Mouse (Mus musculus) naive thymus-derived CD4-positive, alpha-beta T cell, adult 2 months (primary cell): Measurements from ENCODE around the gene Abl2.
"Not testable (repeated sequence)": the region's sequence is repeated elsewhere in the genome, so short reads cannot be mapped to it uniquely, and the experiment has no call there.

Experiments used
- DNase-seq: peaks from one replicate; pipeline ENCODE4 v3.0.0-alpha.2; 2011; ENCODE audit warnings: low read depth

Abl2 gene

DNA sequence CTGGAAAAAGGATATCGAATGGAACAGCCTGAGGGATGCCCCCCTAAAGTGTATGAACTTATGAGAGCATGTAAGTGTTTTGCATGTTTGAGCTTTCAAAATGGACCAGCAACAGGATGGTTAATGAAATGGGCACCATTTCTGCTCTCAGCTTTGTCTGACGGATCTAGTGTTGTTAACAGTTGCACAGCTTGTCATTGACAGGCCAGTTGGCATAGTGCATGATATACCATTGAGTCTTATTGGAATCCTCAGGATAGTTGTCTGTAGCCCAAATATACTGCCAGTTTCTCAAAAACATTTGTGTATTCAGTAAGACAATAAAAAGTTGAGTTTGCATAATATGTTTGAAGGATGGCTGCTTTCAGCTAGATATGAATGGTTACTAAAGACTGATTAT is 76.6 kb downstream of the Abl2 start:
- no peak for DNase-seq

GRCm38 (mm10) chr1:156639455-156639854 is 80.9 kb downstream of the Abl2 start:
- DNase-seq, result no peak

GRCm38 (mm10) chr1:156640577-156640976 is 82.0 kb downstream of the Abl2 start:
- DNase-seq, result no peak

DNA sequence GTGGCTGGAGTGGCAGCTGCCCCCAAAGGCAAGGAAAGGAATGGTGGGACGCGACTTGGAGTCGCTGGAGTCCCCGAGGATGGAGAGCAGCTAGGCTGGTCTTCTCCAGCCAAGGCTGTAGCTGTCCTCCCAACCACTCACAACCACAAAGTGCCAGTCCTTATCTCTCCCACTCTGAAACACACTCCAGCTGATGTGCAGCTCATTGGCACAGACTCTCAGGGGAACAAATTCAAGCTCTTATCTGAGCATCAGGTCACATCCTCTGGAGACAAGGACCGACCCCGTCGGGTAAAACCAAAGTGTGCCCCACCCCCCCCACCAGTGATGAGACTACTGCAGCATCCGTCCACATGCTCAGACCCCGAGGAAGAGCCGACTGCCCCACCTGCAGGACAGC is 83.2 kb downstream of the Abl2 start:
- DNase-seq, result no peak

DNA sequence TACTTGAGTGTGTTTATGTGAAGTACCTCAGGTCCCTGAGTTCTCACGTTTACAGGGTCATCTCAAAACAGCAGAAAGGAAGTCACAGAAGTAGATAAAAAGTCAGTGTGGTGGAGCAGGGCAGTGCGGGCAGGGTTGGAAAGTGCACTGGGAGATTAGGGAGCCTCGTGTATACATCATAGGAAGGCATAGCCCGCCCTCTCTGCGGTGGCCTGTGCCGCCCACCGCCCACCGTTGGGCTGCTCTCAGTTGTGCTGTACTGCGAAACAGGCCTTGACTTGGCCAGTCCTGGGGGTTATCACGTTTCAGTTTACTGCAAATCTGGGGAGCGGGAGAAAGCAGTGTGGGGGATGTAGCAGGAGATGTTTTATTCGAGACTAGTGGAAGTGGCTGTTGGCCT is 84.2 kb downstream of the Abl2 start:
- DNase-seq, result no peak

DNA sequence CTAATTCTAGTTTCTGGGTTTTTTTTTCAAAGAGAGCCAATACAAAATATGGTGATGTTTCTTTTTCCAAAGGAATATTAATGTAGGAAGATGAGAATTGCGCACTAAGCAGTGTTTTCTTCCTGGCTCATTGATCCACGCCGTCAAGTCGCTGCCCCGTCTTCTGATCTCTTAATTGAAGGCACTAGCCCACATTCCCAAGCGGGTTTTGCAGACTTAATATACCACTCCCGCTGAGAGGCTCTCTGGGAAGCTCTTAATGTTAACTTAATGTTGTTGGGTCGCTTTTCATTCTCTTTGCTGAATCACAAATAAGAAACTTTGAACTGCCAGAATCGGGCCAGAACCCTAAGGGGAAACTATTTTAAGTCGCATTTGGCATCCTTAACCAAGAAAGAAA is 85.5 kb downstream of the Abl2 start:
- no peak for DNase-seq

- no peak for DNase-seq
These were observed 86.4 kb downstream of the Abl2 start for GRCm38 (mm10) chr1:156644780-156645523.

- DNase-seq, result no peak
These were observed 87.4 kb downstream of the Abl2 start for GRCm38 (mm10) chr1:156645971-156646370.

GRCm38 (mm10) chr1:156648705-156649104 is 90.1 kb downstream of the Abl2 start:
- no peak for DNase-seq

DNA sequence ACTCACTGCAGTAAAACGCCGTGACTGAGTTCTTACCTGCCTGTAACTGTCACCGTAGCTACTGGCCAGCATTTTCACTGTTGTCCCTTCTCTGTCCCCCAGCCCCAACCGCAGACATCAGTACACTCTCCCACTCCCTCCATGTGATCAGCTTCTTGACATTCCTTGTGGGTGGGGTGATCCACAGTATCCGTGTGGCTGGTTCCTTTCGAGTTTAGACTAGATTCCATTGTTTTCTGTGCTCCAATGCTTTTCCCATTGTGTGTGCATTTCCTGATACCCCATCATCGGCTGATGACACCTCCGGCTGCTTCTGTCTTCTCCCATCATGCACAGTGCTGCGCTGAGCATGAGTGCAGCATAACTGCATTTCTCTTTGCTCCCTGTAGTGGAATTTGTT is 92.0 kb downstream of the Abl2 start:
- DNase-seq, result no peak

GRCm38 (mm10) chr1:156652189-156652822 is 93.7 kb downstream of the Abl2 start:
- DNase-seq, result no peak

DNA sequence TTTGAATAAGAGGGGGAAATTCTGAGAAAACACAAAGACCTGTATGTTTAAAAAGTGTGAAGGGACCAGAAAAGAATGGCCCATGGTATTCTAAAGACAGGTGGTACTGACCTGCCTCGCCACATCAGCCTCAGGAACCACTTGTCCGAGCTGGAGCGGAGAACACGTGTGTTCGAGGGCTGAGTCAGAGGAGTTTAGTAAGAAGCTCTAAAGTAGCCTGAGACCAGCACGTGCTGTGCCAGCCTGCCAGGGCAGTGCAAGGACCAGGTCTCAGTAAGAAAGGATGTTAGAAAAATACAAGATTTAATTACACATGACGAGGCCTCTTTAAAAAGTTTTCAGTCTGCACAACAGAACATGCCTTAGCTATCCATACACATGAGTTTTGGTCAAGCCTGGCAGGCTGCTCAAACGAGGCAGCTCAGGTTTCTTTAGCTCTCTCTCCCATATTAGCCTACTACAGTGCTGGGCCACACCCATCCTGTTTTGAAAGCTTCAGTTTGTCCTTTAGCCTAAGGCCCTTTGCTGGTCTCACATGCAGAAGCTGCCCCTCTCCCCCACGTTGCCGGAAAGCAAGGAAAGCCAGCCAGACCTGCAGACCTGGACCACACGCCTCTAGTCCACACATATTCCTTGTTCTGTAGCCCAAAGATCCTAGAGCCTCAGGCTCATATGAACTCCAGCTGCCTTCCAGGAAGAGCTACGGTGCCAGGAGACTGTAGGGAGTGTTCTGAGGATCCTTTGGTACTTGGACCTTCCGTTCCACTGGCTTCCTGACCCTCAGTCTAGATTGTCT is 96.3 kb downstream of the Abl2 start:
- no peak for DNase-seq

DNA sequence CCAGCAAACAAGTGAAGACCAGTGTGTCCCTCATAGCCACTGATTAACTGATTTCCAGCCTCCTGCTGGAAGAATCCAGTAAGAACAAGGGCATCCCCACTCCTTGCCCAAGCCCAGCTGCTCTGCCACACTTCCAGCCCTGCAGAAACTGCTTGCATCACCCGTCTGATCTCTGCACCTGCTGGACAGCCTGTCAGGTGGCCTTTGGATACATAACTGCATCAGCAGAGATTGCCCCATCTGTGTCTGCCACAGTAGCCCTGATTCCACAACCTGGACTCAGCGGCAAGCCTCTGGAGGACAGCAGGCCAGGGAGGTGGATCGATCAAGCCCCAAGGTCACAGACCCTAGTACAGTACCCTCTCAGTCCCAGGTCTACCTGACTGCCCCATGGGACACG is 98.9 kb downstream of the Abl2 start:
- no peak for DNase-seq

GRCm38 (mm10) chr1:156658676-156659075 is 100.1 kb downstream of the Abl2 start:
- DNase-seq, result no peak

DNA sequence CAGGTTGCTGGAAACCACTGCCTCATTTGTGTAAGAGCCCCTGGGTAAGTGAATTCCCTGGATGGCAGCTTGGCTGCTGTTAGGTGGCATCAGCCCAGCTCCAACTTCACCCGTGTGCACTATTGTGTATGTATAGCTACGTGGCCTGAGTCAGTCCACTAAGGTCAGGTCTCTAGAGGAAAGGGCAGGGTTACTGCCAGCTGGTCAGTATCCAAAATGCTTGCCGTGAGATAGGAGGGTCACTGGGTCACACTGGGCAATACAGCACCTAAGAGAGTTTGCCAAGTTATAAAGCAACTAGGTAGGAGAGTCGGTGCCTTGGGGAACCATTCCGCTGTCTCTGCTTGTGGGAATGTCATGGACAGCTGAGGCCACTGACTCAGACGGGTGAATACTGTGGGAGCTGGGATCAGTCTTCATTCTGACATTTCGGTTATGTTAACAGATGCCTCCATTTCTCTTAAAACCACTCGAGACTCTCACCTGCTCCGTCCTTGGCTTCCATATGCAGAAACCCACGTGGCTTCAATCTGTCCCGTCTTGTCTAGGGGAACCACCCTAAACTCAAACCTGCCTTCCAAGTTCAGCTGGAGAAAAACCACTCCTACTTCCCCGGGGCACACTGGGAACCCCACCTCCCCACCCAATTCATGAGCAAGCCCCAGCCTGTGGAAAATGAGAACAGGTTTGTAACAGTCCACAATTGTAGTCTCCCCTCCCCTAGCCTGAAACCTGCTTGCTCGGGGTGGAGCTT is 101.5 kb downstream of the Abl2 start:
- peak; percentile 26 for DNase-seq

DNA sequence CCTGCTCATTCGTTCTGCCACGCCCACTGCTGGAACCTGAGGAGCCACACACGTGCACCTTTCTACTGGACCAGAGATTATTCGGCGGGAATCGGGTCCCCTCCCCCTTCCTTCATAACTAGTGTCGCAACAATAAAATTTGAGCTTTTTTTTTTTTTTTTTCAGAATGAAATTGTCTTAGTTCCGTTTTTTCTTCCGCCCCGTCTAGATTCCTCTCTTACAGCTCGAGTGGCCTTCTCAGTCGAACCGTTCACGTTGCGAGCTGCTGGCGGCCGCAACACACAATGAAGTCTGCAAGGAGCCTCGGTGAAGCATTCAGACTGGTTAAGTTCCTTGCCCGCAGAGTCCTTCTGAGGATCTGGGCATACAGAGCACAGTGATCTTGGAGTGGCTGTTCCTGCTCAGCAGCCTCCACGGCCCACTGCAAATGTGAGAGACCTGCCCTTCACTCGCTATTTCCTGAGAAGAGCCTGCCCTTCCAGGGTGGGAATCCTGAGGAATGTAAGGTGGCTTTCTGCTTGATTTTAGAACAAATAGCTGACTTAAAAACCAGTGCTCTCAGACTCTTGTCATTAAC is 102.2 kb downstream of the Abl2 start:
- not testable (repeated sequence) for DNase-seq

DNA sequence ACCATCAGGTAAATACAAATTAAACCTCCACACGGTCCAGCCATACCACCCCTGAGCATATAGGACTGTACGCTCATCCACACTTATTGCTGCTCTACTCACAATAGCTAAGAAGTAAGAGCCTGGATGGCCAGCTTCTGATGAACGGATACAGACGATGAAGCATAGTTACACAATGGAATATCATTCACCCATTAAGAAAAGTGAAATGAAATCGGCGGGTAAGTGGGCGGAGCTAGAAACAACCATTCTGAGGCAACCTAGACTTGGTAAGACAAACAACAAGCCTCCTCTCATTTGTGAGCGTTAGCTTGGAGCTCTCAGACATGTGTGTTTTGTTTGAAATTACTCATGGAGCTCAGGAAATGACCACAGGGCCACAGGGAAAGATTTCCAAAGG is 107.2 kb downstream of the Abl2 start:
- no peak for DNase-seq

DNA sequence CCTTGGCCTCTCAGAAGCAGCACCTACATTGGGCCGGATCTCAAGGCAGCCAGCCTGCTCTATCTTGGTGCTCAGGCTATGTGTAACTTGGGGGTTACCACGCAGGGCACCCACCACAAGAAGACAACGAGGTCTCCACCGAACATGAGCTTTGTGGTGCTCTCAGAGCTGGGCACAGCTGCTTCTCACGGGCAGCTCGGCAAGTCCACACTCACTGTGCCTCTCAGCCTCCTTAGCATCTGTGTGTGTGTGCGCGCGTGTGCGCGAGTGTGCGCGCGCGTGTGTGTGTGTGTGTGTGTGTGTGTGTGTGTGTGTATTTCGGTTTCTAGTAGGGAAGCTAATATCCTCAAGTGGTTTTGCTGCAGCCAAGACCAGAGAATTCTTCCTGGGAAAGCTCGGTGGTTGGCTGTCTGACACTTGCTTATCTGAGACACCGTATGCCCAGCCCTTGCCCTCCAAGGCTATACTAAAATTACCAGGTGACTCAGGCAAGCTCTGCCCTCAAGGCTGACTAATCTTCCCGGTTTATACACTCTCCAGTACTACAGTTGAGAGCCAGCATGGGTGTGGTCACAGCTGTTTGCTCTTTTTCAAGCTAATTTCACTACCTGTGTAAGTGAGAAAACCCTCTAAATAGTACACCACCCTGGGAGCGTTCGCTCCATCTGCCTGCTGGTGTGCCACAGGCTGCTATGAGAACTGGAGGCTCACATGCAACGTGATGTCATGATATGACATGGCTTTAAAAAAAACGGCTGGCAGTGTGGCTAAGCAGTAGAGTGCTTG is 108.7 kb downstream of the Abl2 start:
- no peak for DNase-seq

DNA sequence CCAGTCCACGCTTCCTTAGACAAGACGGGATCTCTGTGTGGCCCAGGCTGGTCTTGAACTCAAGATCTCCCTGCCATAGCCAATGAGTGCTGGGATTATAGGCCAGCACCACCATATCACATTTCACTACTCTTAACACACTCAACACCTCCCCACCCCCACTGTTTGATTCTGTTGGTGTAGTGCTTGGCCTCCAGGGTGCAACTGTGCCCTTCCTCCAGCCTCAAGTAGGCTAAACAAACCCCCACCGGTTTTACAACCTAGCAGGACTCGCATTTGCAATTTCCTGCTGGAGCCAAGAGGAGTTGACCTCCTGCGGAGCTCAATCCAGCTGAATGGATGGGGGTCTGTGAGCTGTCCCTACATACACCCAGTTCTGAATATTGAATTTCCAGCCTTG is 110.0 kb downstream of the Abl2 start:
- no peak for DNase-seq

DNA sequence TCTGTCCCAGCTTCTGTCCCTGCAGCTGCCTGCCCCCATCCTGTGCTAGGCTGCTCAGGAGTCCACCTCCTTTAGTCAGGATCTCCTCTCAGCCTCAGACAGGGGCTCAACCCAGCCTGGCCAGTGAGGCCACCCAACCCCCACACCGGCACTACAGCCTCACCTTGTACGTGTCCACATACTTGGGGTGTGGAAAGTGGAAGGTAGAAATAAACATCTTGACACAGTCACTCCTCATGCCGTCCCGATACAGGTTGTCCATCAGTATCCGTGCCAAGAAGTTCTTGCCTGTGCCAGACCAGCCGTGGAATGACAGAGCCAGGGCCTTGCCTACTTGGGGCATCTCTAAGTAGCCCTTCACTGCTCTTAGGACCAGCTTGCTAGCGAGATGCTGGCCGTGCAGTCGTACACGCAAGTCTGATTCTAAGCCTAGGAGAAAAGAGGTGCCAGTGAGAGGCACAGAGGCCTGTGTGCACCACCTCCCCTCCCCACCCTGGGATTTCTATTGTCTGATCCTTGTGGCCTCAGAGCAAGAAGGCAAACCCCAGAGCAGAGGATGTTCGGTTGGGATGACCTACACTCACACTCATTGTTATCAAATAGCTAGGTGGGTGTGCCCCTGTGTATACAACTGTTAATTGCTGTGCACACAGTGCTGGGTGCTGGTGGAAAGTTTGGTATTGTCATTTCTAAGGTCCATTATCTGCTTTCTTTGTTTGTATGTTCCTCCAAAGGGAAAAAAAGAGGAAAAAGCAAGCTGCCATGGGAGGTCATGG is 110.8 kb downstream of the Abl2 start:
- DNase-seq, result no peak
